Mouse (Mus musculus): ENCODE measurements around the gene Bik.

DNA sequence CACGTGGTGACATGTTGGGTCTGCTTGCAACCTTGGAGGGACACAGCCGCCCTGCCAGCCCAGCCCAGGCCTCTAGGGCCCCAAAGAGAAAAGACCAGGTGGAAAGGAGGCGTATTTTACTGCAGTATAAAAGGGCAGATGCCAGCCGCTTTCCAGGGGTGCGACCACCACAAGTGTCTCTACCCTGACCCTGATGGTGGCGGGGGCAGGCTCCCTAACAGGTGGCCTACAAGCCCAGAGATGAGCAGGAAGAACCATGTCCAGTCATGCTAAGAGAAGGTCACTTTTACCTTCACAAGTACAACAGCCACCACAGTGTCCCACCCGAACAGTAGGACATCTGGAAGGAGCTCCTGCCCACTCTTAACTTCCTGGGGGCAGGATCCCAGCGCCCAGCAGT is 48.9 kb downstream of the Bik start:
- TF ChIP-seq POLR2A (IDR thresholded peaks at IDR 0.05; ENCODE audit: low read depth, low read length) (no peak), CTCF (IDR thresholded peaks at IDR 0.05; ENCODE audit: extremely low read depth, insufficient read length, insufficient replicate concordance, low read depth, low read length) (no peak)

All from small intestine, adult 2 months (tissue).